Mouse (Mus musculus): ENCODE results near the gene Tlk1. TPM values are rescaled to one million over a fixed set of nuclear protein-coding genes. Genes with fewer than 3 reads are reported as not detected.

Tlk1 gene
- polyA plus RNA-seq, 1 experiment from 2014 or later, result 46.8 TPM

- no peak for ATAC-seq (replicated peaks; ENCODE audit: insufficient number of reproducible peaks, low FRiP score, low TSS enrichment, low read depth)
- DNase-seq (ENCODE audit: low spot score), result no peak
- Histone ChIP-seq H3K9me3 (replicated peaks; ENCODE audit: control insufficient read depth, low read length) (no peaks in the 10 kb centered on the region), H3K4me2 (ENCODE audit: low read depth, low read length) (no peak overlapping the region), H3K36me3 (replicated peaks; ENCODE audit: control insufficient read depth, insufficient read depth, low read depth, low read length) (no peaks in the 10 kb centered on the region), H3K4me1 (ENCODE audit: control insufficient read depth, insufficient read depth, low read length) (no peaks in the 10 kb centered on the region), H3K27me3 (ENCODE audit: control insufficient read depth, insufficient read depth, low read length) (no peaks in the 10 kb centered on the region), H3K9ac (replicated peaks; ENCODE audit: low read length) (no peak overlapping the region), H3K4me3 (ENCODE audit: low read depth, low read length) (no peak overlapping the region), H3K27ac (replicated peaks; ENCODE audit: low read depth, low read length) (no peak overlapping the region)
- WGBS, result 98% methylated on average over 4 of the region's 4 CpGs
Measured at GRCm38 (mm10) chr2:70859740-70860139, 34.2 kb upstream of the Tlk1 start.

- Histone ChIP-seq H3K27ac (replicated peaks; ENCODE audit: low read depth, low read length) (no peak overlapping the region), H3K4me2 (ENCODE audit: low read depth, low read length) (no peak overlapping the region), H3K9ac (replicated peaks; ENCODE audit: low read length) (no peak overlapping the region), H3K4me1 (ENCODE audit: control insufficient read depth, insufficient read depth, low read length) (no peaks in the 10 kb centered on the region), H3K4me3 (ENCODE audit: low read depth, low read length) (no peak overlapping the region), H3K27me3 (ENCODE audit: control insufficient read depth, insufficient read depth, low read length) (no peaks in the 10 kb centered on the region), H3K9me3 (replicated peaks; ENCODE audit: control insufficient read depth, low read length) (no peaks in the 10 kb centered on the region), H3K36me3 (replicated peaks; ENCODE audit: control insufficient read depth, insufficient read depth, low read depth, low read length) (no peaks in the 10 kb centered on the region)
- WGBS, result 85% methylated on average over 3 of the region's 3 CpGs
- no peak for ATAC-seq (replicated peaks; ENCODE audit: insufficient number of reproducible peaks, low FRiP score, low TSS enrichment, low read depth)
- DNase-seq (ENCODE audit: low spot score), result no peak
Measured at GRCm38 (mm10) chr2:70856971-70857370, 31.4 kb upstream of the Tlk1 start.

GRCm38 (mm10) chr2:70854231-70854888 is 28.8 kb upstream of the Tlk1 start:
- Histone ChIP-seq H3K4me1 (ENCODE audit: control insufficient read depth, insufficient read depth, low read length) (no peaks in the 10 kb centered on the region), H3K9me3 (replicated peaks; ENCODE audit: control insufficient read depth, low read length) (no peaks in the 10 kb centered on the region), H3K36me3 (replicated peaks; ENCODE audit: control insufficient read depth, insufficient read depth, low read depth, low read length) (no peaks in the 10 kb centered on the region), H3K9ac (replicated peaks; ENCODE audit: low read length) (no peak overlapping the region), H3K27me3 (ENCODE audit: control insufficient read depth, insufficient read depth, low read length) (no peaks in the 10 kb centered on the region), H3K27ac (replicated peaks; ENCODE audit: low read depth, low read length) (no peak overlapping the region), H3K4me3 (ENCODE audit: low read depth, low read length) (no peak overlapping the region), H3K4me2 (ENCODE audit: low read depth, low read length) (no peak overlapping the region)
- no peak for ATAC-seq (replicated peaks; ENCODE audit: insufficient number of reproducible peaks, low FRiP score, low TSS enrichment, low read depth)
- 89% methylated on average over 8 of the region's 8 CpGs for WGBS
- no peak for DNase-seq (ENCODE audit: low spot score)

- no peaks in the 10 kb centered on the region for H3K27me3 ChIP-seq (ENCODE audit: control insufficient read depth, insufficient read depth, low read length)
- H3K4me1 ChIP-seq (ENCODE audit: control insufficient read depth, insufficient read depth, low read length), result no peaks in the 10 kb centered on the region
- H3K9me3 ChIP-seq (replicated peaks; ENCODE audit: control insufficient read depth, low read length), result no peaks in the 10 kb centered on the region
- 39% methylated on average over 7 of the region's 7 CpGs for WGBS
- H3K27ac ChIP-seq (replicated peaks; ENCODE audit: low read depth, low read length), result no peak overlapping the region
- H3K9ac ChIP-seq (replicated peaks; ENCODE audit: low read length), result no peak overlapping the region
- no peaks in the 10 kb centered on the region for H3K36me3 ChIP-seq (replicated peaks; ENCODE audit: control insufficient read depth, insufficient read depth, low read depth, low read length)
- DNase-seq (ENCODE audit: low spot score) (peak; percentile 22), ATAC-seq (replicated peaks; ENCODE audit: insufficient number of reproducible peaks, low FRiP score, low TSS enrichment, low read depth) (no peak)
- no peak overlapping the region for H3K4me3 ChIP-seq (ENCODE audit: low read depth, low read length)
- H3K4me2 ChIP-seq (ENCODE audit: low read depth, low read length), result no peak overlapping the region
Measured at GRCm38 (mm10) chr2:70853329-70853728, 27.8 kb upstream of the Tlk1 start.

GRCm38 (mm10) chr2:70852796-70853221 is 27.3 kb upstream of the Tlk1 start:
- Histone ChIP-seq H3K27ac (replicated peaks; ENCODE audit: low read depth, low read length) (no peak overlapping the region), H3K4me1 (ENCODE audit: control insufficient read depth, insufficient read depth, low read length) (no peaks in the 10 kb centered on the region), H3K27me3 (ENCODE audit: control insufficient read depth, insufficient read depth, low read length) (no peaks in the 10 kb centered on the region), H3K4me2 (ENCODE audit: low read depth, low read length) (peak overlapping the region; percentile 13; the same call in 1 of the 2 replicates), H3K4me3 (ENCODE audit: low read depth, low read length) (no peak overlapping the region), H3K9ac (replicated peaks; ENCODE audit: low read length) (no peak overlapping the region; the same call in 1 of the 2 replicates), H3K36me3 (replicated peaks; ENCODE audit: control insufficient read depth, insufficient read depth, low read depth, low read length) (no peaks in the 10 kb centered on the region), H3K9me3 (replicated peaks; ENCODE audit: control insufficient read depth, low read length) (no peaks in the 10 kb centered on the region)
- DNase-seq (ENCODE audit: low spot score), result no peak
- WGBS, result 42% methylated on average over 11 of the region's 11 CpGs
- no peak for ATAC-seq (replicated peaks; ENCODE audit: insufficient number of reproducible peaks, low FRiP score, low TSS enrichment, low read depth)

- no peaks in the 10 kb centered on the region for H3K27me3 ChIP-seq (ENCODE audit: control insufficient read depth, insufficient read depth, low read length)
- ATAC-seq (replicated peaks; ENCODE audit: insufficient number of reproducible peaks, low FRiP score, low TSS enrichment, low read depth) (no peak), DNase-seq (ENCODE audit: low spot score) (no peak)
- H3K4me3 ChIP-seq (ENCODE audit: low read depth, low read length), result no peak overlapping the region
- WGBS, result 59% methylated on average over 8 of the region's 8 CpGs
- H3K9ac ChIP-seq (replicated peaks; ENCODE audit: low read length), result no peak overlapping the region; the same call in 1 of the 2 replicates
- H3K36me3 ChIP-seq (replicated peaks; ENCODE audit: control insufficient read depth, insufficient read depth, low read depth, low read length), result no peaks in the 10 kb centered on the region
- H3K4me1 ChIP-seq (ENCODE audit: control insufficient read depth, insufficient read depth, low read length), result no peaks in the 10 kb centered on the region
- H3K27ac ChIP-seq (replicated peaks; ENCODE audit: low read depth, low read length), result no peak overlapping the region
- no peaks in the 10 kb centered on the region for H3K9me3 ChIP-seq (replicated peaks; ENCODE audit: control insufficient read depth, low read length)
- no peak overlapping the region for H3K4me2 ChIP-seq (ENCODE audit: low read depth, low read length)
Measured at GRCm38 (mm10) chr2:70852186-70852795, 26.8 kb upstream of the Tlk1 start.

- DNase-seq (ENCODE audit: low spot score) (no peak), ATAC-seq (replicated peaks; ENCODE audit: insufficient number of reproducible peaks, low FRiP score, low TSS enrichment, low read depth) (no peak)
- no peak overlapping the region for H3K4me3 ChIP-seq (ENCODE audit: low read depth, low read length)
- no peaks in the 10 kb centered on the region for H3K36me3 ChIP-seq (replicated peaks; ENCODE audit: control insufficient read depth, insufficient read depth, low read depth, low read length)
- no peak overlapping the region for H3K4me2 ChIP-seq (ENCODE audit: low read depth, low read length)
- H3K9ac ChIP-seq (replicated peaks; ENCODE audit: low read length), result no peak overlapping the region
- WGBS, result 56% methylated on average over 2 of the region's 2 CpGs
- no peak overlapping the region for H3K27ac ChIP-seq (replicated peaks; ENCODE audit: low read depth, low read length)
- no peaks in the 10 kb centered on the region for H3K27me3 ChIP-seq (ENCODE audit: control insufficient read depth, insufficient read depth, low read length)
- H3K4me1 ChIP-seq (ENCODE audit: control insufficient read depth, insufficient read depth, low read length), result no peaks in the 10 kb centered on the region
- H3K9me3 ChIP-seq (replicated peaks; ENCODE audit: control insufficient read depth, low read length), result no peaks in the 10 kb centered on the region
Measured at GRCm38 (mm10) chr2:70845871-70846270, 20.3 kb upstream of the Tlk1 start.

GRCm38 (mm10) chr2:70844694-70845395 is 19.3 kb upstream of the Tlk1 start:
- Histone ChIP-seq H3K4me3 (ENCODE audit: low read depth, low read length) (no peak overlapping the region), H3K36me3 (replicated peaks; ENCODE audit: control insufficient read depth, insufficient read depth, low read depth, low read length) (no peaks in the 10 kb centered on the region), H3K9me3 (replicated peaks; ENCODE audit: control insufficient read depth, low read length) (no peaks in the 10 kb centered on the region), H3K4me2 (ENCODE audit: low read depth, low read length) (no peak overlapping the region), H3K27me3 (ENCODE audit: control insufficient read depth, insufficient read depth, low read length) (no peaks in the 10 kb centered on the region), H3K4me1 (ENCODE audit: control insufficient read depth, insufficient read depth, low read length) (no peaks in the 10 kb centered on the region), H3K27ac (replicated peaks; ENCODE audit: low read depth, low read length) (no peak overlapping the region), H3K9ac (replicated peaks; ENCODE audit: low read length) (no peak overlapping the region)
- WGBS, result 86% methylated on average over 9 of the region's 9 CpGs
- DNase-seq (ENCODE audit: low spot score) (no peak), ATAC-seq (replicated peaks; ENCODE audit: insufficient number of reproducible peaks, low FRiP score, low TSS enrichment, low read depth) (no peak)

All from embryonic facial prominence, embryonic 11.5 days (tissue).